Mouse (Mus musculus): ENCODE data around the gene Rps18.

DNA sequence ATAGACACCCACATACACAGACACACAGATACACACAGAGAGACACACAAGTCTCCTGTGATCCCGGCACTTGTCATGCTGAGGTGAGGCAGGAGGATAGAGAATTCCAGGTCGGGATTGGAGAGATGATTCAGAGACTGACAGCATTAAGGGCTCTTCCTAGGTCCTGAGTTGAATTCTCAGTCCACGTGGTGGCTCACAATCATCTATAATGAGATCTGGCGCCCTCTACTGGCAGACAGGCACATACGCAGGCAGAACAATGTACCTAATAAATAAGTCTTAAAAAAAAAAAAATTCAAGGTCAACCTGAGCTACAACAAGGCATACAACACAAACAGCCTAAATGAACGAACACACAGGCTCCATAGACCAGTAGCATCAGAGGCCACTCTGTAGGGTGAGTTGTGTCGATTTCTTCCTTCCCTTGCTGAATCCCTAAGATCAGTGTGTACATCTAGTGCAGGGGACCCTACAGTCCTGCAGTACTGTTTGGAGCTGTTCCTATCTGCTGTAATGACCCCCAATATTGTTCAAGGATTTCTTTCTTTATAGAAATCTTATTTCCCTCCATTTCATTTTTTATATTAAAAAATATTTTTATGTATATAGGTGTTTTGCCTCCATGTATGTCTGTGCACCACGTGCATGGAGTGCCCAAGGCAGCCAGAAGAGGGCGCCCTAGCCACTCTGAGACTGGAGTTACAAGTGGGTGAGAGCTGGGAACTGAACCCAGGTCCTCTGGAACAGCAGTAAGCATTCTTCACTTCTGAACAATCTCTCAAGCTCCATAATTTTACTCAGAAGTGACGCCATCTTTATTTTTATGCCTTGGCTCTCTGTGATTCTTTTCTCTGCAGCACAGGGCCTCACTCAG lies 36.2 kb upstream of the Rps18 start:
- TF ChIP-seq CTCF (IDR thresholded peaks at IDR 0.05) (peak; percentile 83), EP300 (IDR thresholded peaks at IDR 0.05; ENCODE audit: insufficient read depth, low read depth, low read length) (no peak)
